Mouse (Mus musculus): ENCODE results near the gene Inafm1. TPM values are rescaled to one million over a fixed set of nuclear protein-coding genes. Genes with fewer than 3 reads are reported as not detected.
"Not testable (repeated sequence)": the region's sequence is repeated elsewhere in the genome, so short reads cannot be mapped to it uniquely, and the experiment has no call there.

Gene Inafm1
- polyA plus RNA-seq, 1 experiment from 2014 or later: 21.1 TPM

GRCm38 (mm10) chr7:16312011-16312671 lies 38.7 kb upstream of the Inafm1 start:
- ATAC-seq (ENCODE audit: low read depth) (no peak), DNase-seq (ENCODE audit: low spot score) (peak; percentile 42)
- peak overlapping the region; percentile 64 for H3K4me3 ChIP-seq (ENCODE audit: low read depth, low read length)
- 0 out of 2 replicates have a peak, but pooled peaks cover 1% of the 10 kb centered on the region for H3K36me3 ChIP-seq (ENCODE audit: control insufficient read depth, insufficient read depth, low read length)
- H3K9ac ChIP-seq (ENCODE audit: low read depth, low read length): peak overlapping the region; percentile 82
- no peaks in the 10 kb centered on the region for H3K9me3 ChIP-seq (ENCODE audit: control insufficient read depth, low read length)
- peak overlapping the region; percentile 90 for H3K4me2 ChIP-seq (ENCODE audit: low read depth, low read length)
- H3K27me3 ChIP-seq (replicated peaks; ENCODE audit: control insufficient read depth, insufficient read depth, low read length): peaks cover 19% of the 10 kb centered on the region
- WGBS: under 1% methylated on average over 27 of the region's 49 CpGs
- H3K4me1 ChIP-seq (ENCODE audit: control insufficient read depth, insufficient read depth, low read length): peaks cover 22% of the 10 kb centered on the region
- H3K27ac ChIP-seq (replicated peaks; ENCODE audit: low read depth, low read length): peak overlapping the region; percentile 71

DNA sequence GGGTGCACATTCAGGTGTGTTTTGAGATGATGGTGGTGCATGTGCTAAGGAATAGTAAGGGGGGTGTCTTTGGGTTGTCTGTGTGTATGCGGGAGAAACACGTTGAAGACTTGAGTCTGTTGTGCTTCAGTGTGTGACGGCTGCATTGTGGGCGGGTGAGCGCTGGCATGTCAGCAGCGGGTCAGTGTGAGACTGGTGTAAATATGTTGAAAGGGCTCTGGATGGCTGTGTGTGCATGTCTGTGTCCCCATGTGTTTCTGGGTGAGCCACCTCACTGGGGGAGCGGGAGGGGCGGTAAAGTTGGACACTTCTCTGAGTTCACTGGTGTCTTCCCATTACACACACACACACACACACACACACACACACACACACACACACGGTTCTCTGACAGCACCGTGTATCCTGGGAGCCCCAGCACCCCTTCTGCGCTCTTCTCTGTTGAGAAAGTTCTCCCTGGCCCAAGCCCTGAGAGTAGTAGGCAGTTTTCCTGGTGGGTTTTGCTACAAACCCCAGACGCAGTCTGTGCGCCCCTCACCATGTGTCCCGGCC lies 38.1 kb upstream of the Inafm1 start:
- no peak for ATAC-seq (ENCODE audit: low read depth)
- no peak for DNase-seq (ENCODE audit: low spot score)
- Histone ChIP-seq H3K36me3 (ENCODE audit: control insufficient read depth, insufficient read depth, low read length) (no peaks in the 10 kb centered on the region), H3K4me1 (ENCODE audit: control insufficient read depth, insufficient read depth, low read length) (peaks cover 22% of the 10 kb centered on the region), H3K9ac (ENCODE audit: low read depth, low read length) (peak overlapping the region; percentile 82), H3K4me2 (ENCODE audit: low read depth, low read length) (peak overlapping the region; percentile 90), H3K27me3 (replicated peaks; ENCODE audit: control insufficient read depth, insufficient read depth, low read length) (peaks cover 19% of the 10 kb centered on the region), H3K27ac (replicated peaks; ENCODE audit: low read depth, low read length) (peak overlapping the region; percentile 71; the same call in 1 of the 2 replicates), H3K9me3 (ENCODE audit: control insufficient read depth, low read length) (no peaks in the 10 kb centered on the region), H3K4me3 (ENCODE audit: low read depth, low read length) (peak overlapping the region; percentile 64)
- 3% methylated on average over 12 of the region's 14 CpGs for WGBS

DNA sequence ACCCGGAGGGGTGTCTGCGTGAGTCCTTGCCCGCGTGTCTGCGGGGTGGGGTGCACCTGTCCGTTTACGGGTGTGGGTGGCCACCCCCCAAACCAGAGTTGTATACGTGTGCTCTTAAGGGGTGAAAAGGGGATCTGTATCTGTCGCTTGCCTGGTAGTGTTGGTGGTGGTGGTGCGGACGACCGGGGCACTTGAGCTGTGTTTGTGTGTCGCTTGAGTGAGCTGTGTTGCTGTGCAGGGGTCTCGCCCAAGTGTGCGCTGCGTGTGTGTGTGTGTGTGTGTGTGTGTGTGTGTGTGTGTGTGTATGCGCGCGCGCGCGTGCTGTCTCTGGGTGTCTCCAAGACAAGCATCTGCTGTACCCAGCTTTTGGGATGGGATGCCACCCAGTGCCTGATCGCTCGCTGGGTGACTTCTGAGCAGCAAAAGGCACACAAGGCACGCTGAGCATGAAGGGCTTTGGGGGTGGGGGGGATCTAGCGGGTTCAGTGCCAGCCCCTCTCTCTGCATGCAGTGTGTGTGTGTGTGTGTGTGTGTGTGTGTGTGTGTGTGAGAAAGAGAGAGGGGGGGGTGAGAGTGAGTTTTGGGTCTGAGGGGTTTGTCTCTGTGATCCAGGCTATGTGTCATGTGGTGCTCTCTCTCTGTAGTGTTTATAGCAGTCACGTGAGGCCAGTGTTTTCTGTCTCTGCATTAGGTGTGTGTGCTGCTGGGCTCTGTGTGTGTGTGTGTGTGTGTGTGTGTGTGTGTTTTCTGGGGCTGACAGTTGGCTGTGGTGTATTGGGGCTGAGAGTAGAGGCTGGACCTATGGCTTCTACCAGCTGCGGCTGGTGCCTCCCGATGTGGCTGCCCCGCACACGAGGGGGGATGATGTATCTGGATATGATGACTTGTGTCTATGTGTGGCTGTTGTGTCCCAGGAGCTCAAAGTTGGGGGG lies 37.4 kb upstream of the Inafm1 start:
- no peaks in the 10 kb centered on the region for H3K36me3 ChIP-seq (ENCODE audit: control insufficient read depth, insufficient read depth, low read length)
- no peak overlapping the region for H3K27ac ChIP-seq (replicated peaks; ENCODE audit: low read depth, low read length)
- no peaks in the 10 kb centered on the region for H3K9me3 ChIP-seq (ENCODE audit: control insufficient read depth, low read length)
- peaks cover 22% of the 10 kb centered on the region for H3K4me1 ChIP-seq (ENCODE audit: control insufficient read depth, insufficient read depth, low read length)
- no peak for DNase-seq (ENCODE audit: low spot score)
- H3K27me3 ChIP-seq (replicated peaks; ENCODE audit: control insufficient read depth, insufficient read depth, low read length): peaks cover 19% of the 10 kb centered on the region
- peak overlapping the region; percentile 82 for H3K9ac ChIP-seq (ENCODE audit: low read depth, low read length)
- no peak for ATAC-seq (ENCODE audit: low read depth)
- H3K4me2 ChIP-seq (ENCODE audit: low read depth, low read length): peak overlapping the region; percentile 90
- H3K4me3 ChIP-seq (ENCODE audit: low read depth, low read length): peak overlapping the region; percentile 64
- WGBS: 2% methylated on average over 25 of the region's 31 CpGs

DNA sequence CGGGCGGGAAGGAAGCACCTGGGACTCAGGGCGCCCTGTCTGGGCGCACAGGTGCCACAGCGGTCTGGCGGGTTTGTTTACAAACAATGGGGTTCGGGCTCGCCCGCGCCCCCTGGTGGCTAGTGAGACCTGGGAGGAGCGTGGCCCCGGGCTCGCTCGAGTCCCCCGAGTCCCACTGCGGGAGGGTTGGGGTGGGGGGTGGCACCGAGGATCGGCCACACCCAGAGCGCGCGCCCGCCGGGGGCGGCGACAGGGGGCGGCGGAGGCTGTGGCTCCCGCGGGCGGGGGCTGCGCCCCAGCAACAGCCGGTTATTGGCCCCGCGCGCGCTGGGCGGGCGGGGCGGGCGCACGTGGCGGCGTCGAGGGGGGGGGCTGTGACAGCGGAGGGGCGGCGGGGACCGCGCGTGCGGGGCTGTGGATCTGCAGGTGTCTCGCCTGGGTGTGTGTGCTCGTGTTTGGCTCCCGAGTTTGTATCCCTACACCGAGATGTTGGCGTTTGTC lies 36.7 kb upstream of the Inafm1 start:
- Histone ChIP-seq H3K4me2 (ENCODE audit: low read depth, low read length) (peak overlapping the region; percentile 90), H3K27me3 (replicated peaks; ENCODE audit: control insufficient read depth, insufficient read depth, low read length) (peaks cover 19% of the 10 kb centered on the region), H3K4me3 (ENCODE audit: low read depth, low read length) (peak overlapping the region; percentile 64), H3K27ac (replicated peaks; ENCODE audit: low read depth, low read length) (no peak overlapping the region), H3K4me1 (ENCODE audit: control insufficient read depth, insufficient read depth, low read length) (peaks cover 22% of the 10 kb centered on the region), H3K36me3 (ENCODE audit: control insufficient read depth, insufficient read depth, low read length) (no peaks in the 10 kb centered on the region), H3K9ac (ENCODE audit: low read depth, low read length) (peak overlapping the region; percentile 82), H3K9me3 (ENCODE audit: control insufficient read depth, low read length) (no peaks in the 10 kb centered on the region)
- 4% methylated on average over 7 of the region's 56 CpGs for WGBS
- DNase-seq (ENCODE audit: low spot score) (peak; percentile 74), ATAC-seq (ENCODE audit: low read depth) (peak; percentile 13; the same call in 1 of the 2 replicates)

DNA sequence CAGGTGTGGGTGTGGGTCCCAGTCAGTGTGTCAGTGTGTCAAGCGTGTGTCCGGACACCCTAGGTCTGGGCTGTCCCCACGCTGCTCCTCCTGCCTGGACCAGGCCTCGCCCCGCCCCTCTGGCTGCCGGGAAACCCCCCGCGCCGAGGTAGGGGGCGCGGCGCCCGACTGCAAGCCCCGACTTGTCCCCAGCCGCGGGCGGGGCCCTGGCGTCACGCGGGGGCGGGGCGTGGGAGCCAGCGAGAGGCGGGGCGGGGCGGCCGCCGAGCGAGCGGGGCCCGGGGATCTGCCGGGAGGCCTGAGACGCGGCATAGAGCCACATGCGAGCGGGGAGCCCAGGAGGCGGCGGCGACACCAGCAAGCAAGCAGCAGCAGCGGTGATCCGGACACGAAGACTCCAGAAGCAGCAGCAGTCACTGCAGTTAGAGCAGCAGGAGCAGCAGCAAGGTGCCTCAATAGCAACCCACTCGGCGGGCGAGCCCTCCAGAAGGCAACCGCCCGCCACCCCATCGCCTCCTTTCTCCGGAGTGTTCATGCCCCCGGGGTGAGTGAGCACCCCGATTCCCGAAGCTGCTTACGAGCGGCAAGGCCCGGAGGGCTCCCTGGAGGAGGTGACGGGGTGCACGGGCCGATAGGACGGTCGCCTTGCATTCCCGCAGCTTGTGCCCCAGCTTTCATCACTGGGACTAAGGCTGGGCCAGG lies 36.1 kb upstream of the Inafm1 start:
- H3K4me2 ChIP-seq (ENCODE audit: low read depth, low read length): peak overlapping the region; percentile 90
- peak overlapping the region; percentile 64 for H3K4me3 ChIP-seq (ENCODE audit: low read depth, low read length)
- H3K9me3 ChIP-seq (ENCODE audit: control insufficient read depth, low read length): no peaks in the 10 kb centered on the region
- peaks cover 22% of the 10 kb centered on the region for H3K4me1 ChIP-seq (ENCODE audit: control insufficient read depth, insufficient read depth, low read length)
- peak overlapping the region; percentile 82 for H3K9ac ChIP-seq (ENCODE audit: low read depth, low read length)
- H3K36me3 ChIP-seq (ENCODE audit: control insufficient read depth, insufficient read depth, low read length): no peaks in the 10 kb centered on the region
- ATAC-seq (ENCODE audit: low read depth) (peak; percentile 32), DNase-seq (ENCODE audit: low spot score) (peak; percentile 87)
- H3K27me3 ChIP-seq (replicated peaks; ENCODE audit: control insufficient read depth, insufficient read depth, low read length): peaks cover 19% of the 10 kb centered on the region
- WGBS: under 1% methylated on average over 21 of the region's 61 CpGs
- H3K27ac ChIP-seq (replicated peaks; ENCODE audit: low read depth, low read length): peak overlapping the region; percentile 46; the same call in 1 of the 2 replicates

DNA sequence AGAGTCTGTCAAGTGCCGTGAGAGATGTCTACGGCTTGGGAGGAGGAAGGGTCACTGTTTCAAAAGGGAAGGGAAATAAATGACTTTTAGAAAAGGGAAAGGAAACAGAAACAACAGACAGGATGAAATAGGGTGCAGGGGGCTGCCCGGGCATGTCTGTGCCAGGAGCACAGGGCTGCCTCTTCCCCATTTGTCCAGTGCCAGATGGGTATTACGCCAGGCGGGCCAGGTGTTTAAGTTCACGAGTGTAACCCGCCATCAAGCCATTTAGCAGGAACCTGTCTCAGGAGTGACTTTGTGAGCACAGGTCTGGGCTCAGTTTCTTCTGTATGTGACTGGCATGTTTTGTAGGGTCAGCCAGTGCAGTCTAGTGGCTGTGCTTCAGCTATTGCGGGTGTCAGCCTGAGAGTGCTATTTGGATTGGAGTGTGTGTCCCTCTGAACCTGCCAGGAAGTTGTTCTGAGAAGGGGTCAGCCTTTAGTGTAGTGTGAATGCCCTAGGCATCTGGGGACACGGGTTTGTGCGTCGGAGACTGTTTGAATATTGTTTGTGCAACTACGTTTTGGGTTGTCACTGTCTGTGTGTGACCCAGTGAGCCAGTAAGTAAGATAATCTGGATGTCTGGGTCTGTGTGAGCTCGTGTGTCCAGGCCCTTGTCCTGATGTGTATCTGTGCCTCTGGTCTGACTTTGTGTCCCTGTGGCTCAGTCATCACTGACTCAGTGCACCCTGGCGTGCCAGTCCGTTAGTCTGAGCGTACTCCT lies 35.3 kb upstream of the Inafm1 start:
- ATAC-seq (ENCODE audit: low read depth): no peak
- peak overlapping the region; percentile 90 for H3K4me2 ChIP-seq (ENCODE audit: low read depth, low read length)
- H3K4me3 ChIP-seq (ENCODE audit: low read depth, low read length): peak overlapping the region; percentile 64
- no peak for DNase-seq (ENCODE audit: low spot score)
- WGBS: 35% methylated on average over 16 of the region's 16 CpGs
- no peaks in the 10 kb centered on the region for H3K36me3 ChIP-seq (ENCODE audit: control insufficient read depth, insufficient read depth, low read length)
- peaks cover 22% of the 10 kb centered on the region for H3K4me1 ChIP-seq (ENCODE audit: control insufficient read depth, insufficient read depth, low read length)
- H3K27ac ChIP-seq (replicated peaks; ENCODE audit: low read depth, low read length): peak overlapping the region; percentile 46
- H3K9me3 ChIP-seq (ENCODE audit: control insufficient read depth, low read length): no peaks in the 10 kb centered on the region
- peaks cover 19% of the 10 kb centered on the region for H3K27me3 ChIP-seq (replicated peaks; ENCODE audit: control insufficient read depth, insufficient read depth, low read length)
- H3K9ac ChIP-seq (ENCODE audit: low read depth, low read length): peak overlapping the region; percentile 82; the same call in 1 of the 2 replicates

- not testable (repeated sequence) for H3K36me3 ChIP-seq (ENCODE audit: control insufficient read depth, insufficient read depth, low read length); H3K9me3 ChIP-seq (ENCODE audit: control insufficient read depth, low read length); ATAC-seq (ENCODE audit: low read depth); DNase-seq (ENCODE audit: low spot score)
- Histone ChIP-seq H3K4me1 (ENCODE audit: control insufficient read depth, insufficient read depth, low read length) (peaks cover 19% of the 10 kb centered on the region), H3K4me3 (ENCODE audit: low read depth, low read length) (peak within 1 kb of the TSS; percentile 64), H3K27ac (replicated peaks; ENCODE audit: low read depth, low read length) (peak within 1 kb of the TSS; percentile 46), H3K4me2 (ENCODE audit: low read depth, low read length) (peak within 1 kb of the TSS; percentile 90), H3K27me3 (replicated peaks; ENCODE audit: control insufficient read depth, insufficient read depth, low read length) (peaks cover 19% of the 10 kb centered on the region), H3K9ac (ENCODE audit: low read depth, low read length) (peak within 1 kb of the TSS; percentile 82; the same call in 1 of the 2 replicates)
- 63% methylated on average over 1 of the region's 1 CpGs for WGBS
These were observed 34.7 kb upstream of the Inafm1 start, which contains the start of gene Bbc3 for GRCm38 (mm10) chr7:16308093-16308492. Bbc3 (plus strand) TSS chr7:16308393.

All from embryonic facial prominence, embryonic 14.5 days (tissue).